Mouse (Mus musculus) heart, embryonic 10.5 days (tissue): Measurements from ENCODE around the gene Abcb4. TPM values are rescaled to one million over a fixed set of nuclear protein-coding genes. Genes with fewer than 3 reads are reported as not detected.
"Not testable (repeated sequence)": the region's sequence is repeated elsewhere in the genome, so short reads cannot be mapped to it uniquely, and the experiment has no call there.

Source experiments
- DNase-seq: peaks from one replicate; pipeline ENCODE4 v3.0.0-alpha.2; 2017; ENCODE audit warnings: low spot score
- H3K27ac ChIP-seq: fragments of 300-500 bp; sonication (generic); 2 replicates; pipeline ENCODE4 v1.5.1; 2016; ENCODE audit warnings: mild to moderate bottlenecking
- H3K27me3 ChIP-seq: fragments of 300-500 bp; sonication (generic); 2 replicates; pipeline ENCODE4 v1.6.1; 2016; ENCODE audit warnings: mild to moderate bottlenecking; ENCODE audit not compliant: poor library complexity, insufficient read depth, severe bottlenecking
- H3K36me3 ChIP-seq: fragments of 300-500 bp; sonication (generic); 2 replicates; pipeline ENCODE4 v1.6.1; 2016; ENCODE audit warnings: mild to moderate bottlenecking, moderate library complexity
- H3K4me1 ChIP-seq: fragments of 300-500 bp; sonication (generic); 2 replicates; pipeline ENCODE4 v1.6.1; 2016; ENCODE audit warnings: mild to moderate bottlenecking
- H3K4me3 ChIP-seq: fragments of 300-500 bp; sonication (generic); 2 replicates; pipeline ENCODE4 v1.5.1; 2016; ENCODE audit warnings: mild to moderate bottlenecking, moderate library complexity
- H3K9me3 ChIP-seq: fragments of 300-500 bp; sonication (generic); 2 replicates; pipeline ENCODE4 v1.6.1; 2016; ENCODE audit warnings: mild to moderate bottlenecking, moderate library complexity
- WGBS: fragments of 180-500 bp; shearing (Covaris S2); methylation state at CpG from one replicate; pipeline ENCODE4 v1.1.7; 2016; 5-methylcytosine and 5-hydroxymethylcytosine counted together
- polyA plus RNA-seq: library from polyadenylated mRNA; unstranded; fragments of >200 nt; fragmentation: Nextera tagmentation; extraction: Ambion mirVana; gene quantifications from 2 replicates; pipeline ENCODE4 v1.2.1, GENCODE M21; 2016

Abcb4 gene
- polyA plus RNA-seq, result 0.16 and 1.0 TPM in 2 replicates

GRCm38 (mm10) chr5:8893300-8894103, at the start of gene Abcb4:
Gene Abcb4, plus strand, starts transcription at chr5:8893717.
- Histone ChIP-seq H3K27ac (peak within 1 kb of the TSS; percentile 62; the same call in 1 of the 2 replicates), H3K4me3 (peak within 1 kb of the TSS; percentile 77), H3K36me3 (no peaks in the 10 kb centered on the region), H3K27me3 (peaks cover 29% of the 10 kb centered on the region), H3K9me3 (no peaks in the 10 kb centered on the region; the same call in 1 of the 2 replicates), H3K4me1 (0 out of 2 replicates have a peak, but pooled peaks cover 9% of the 10 kb centered on the region)
- under 1% methylated on average over 65 of the region's 65 CpGs for WGBS
- DNase-seq, result no peak

- WGBS, result 66% methylated on average over 8 of the region's 9 CpGs
- DNase-seq, result not testable (repeated sequence)
Observed at GRCm38 (mm10) chr5:8848607-8849575, 44.6 kb upstream of the Abcb4 start.

GRCm38 (mm10) chr5:8850851-8851250, 42.7 kb upstream of the Abcb4 start:
- 73% methylated on average over 4 of the region's 4 CpGs for WGBS
- DNase-seq, result no peak
- H3K27me3 ChIP-seq, result no peaks in the 10 kb centered on the region
- no peak overlapping the region for H3K4me3 ChIP-seq
- H3K27ac ChIP-seq, result no peak overlapping the region
- H3K36me3 ChIP-seq, result no peaks in the 10 kb centered on the region
- no peaks in the 10 kb centered on the region for H3K4me1 ChIP-seq
- no peaks in the 10 kb centered on the region for H3K9me3 ChIP-seq

More at GRCm38 (mm10) chr5:8848607-8849575, 44.6 kb upstream of the Abcb4 start:
- H3K27me3 ChIP-seq, H3K4me3 ChIP-seq, H3K27ac ChIP-seq, H3K9me3 ChIP-seq, H3K4me1 ChIP-seq, H3K36me3 ChIP-seq: not testable (repeated sequence)

GRCm38 (mm10) chr5:8857201-8857600, 36.3 kb upstream of the Abcb4 start:
- H3K36me3 ChIP-seq, result no peaks in the 10 kb centered on the region
- H3K27me3 ChIP-seq, result no peaks in the 10 kb centered on the region
- WGBS, result 76% methylated on average over 6 of the region's 6 CpGs
- no peak overlapping the region for H3K27ac ChIP-seq
- no peaks in the 10 kb centered on the region for H3K4me1 ChIP-seq
- no peak for DNase-seq
- H3K9me3 ChIP-seq, result no peaks in the 10 kb centered on the region
- no peak overlapping the region for H3K4me3 ChIP-seq

GRCm38 (mm10) chr5:8861811-8862210, 31.7 kb upstream of the Abcb4 start:
- Histone ChIP-seq H3K27ac (no peak overlapping the region), H3K4me3 (no peak overlapping the region), H3K9me3 (no peaks in the 10 kb centered on the region), H3K27me3 (no peaks in the 10 kb centered on the region), H3K36me3 (no peaks in the 10 kb centered on the region), H3K4me1 (no peaks in the 10 kb centered on the region)
- DNase-seq, result no peak
- WGBS, result 81% methylated on average over 1 of the region's 1 CpGs

GRCm38 (mm10) chr5:8863580-8864337, 29.8 kb upstream of the Abcb4 start:
- no peaks in the 10 kb centered on the region for H3K36me3 ChIP-seq
- no peak for DNase-seq
- no peak overlapping the region for H3K27ac ChIP-seq
- 68% methylated on average over 14 of the region's 14 CpGs for WGBS
- H3K4me3 ChIP-seq, result no peak overlapping the region
- H3K27me3 ChIP-seq, result no peaks in the 10 kb centered on the region
- no peaks in the 10 kb centered on the region for H3K9me3 ChIP-seq
- H3K4me1 ChIP-seq, result no peaks in the 10 kb centered on the region

- H3K27ac ChIP-seq, DNase-seq, H3K4me3 ChIP-seq, H3K36me3 ChIP-seq, H3K4me1 ChIP-seq, H3K9me3 ChIP-seq, H3K27me3 ChIP-seq: not testable (repeated sequence)
- 91% methylated on average over 11 of the region's 11 CpGs for WGBS
Observed at GRCm38 (mm10) chr5:8865630-8866029, 27.9 kb upstream of the Abcb4 start.

GRCm38 (mm10) chr5:8866366-8866765, 27.2 kb upstream of the Abcb4 start:
- no peak for DNase-seq
- Histone ChIP-seq H3K9me3 (no peaks in the 10 kb centered on the region), H3K4me1 (no peaks in the 10 kb centered on the region), H3K27me3 (no peaks in the 10 kb centered on the region), H3K4me3 (no peak overlapping the region), H3K36me3 (no peaks in the 10 kb centered on the region), H3K27ac (no peak overlapping the region)
- WGBS, result 81% methylated on average over 5 of the region's 5 CpGs

- H3K4me3 ChIP-seq, result no peak overlapping the region
- no peak for DNase-seq
- H3K27me3 ChIP-seq, result no peaks in the 10 kb centered on the region
- 13% methylated on average over 1 of the region's 1 CpGs for WGBS
- H3K27ac ChIP-seq, result no peak overlapping the region
- no peaks in the 10 kb centered on the region for H3K9me3 ChIP-seq
- H3K4me1 ChIP-seq, result no peaks in the 10 kb centered on the region
- no peaks in the 10 kb centered on the region for H3K36me3 ChIP-seq
Observed at GRCm38 (mm10) chr5:8868019-8868418, 25.5 kb upstream of the Abcb4 start.

- H3K36me3 ChIP-seq, result no peaks in the 10 kb centered on the region
- H3K4me1 ChIP-seq, result no peaks in the 10 kb centered on the region
- H3K4me3 ChIP-seq, result no peak overlapping the region
- no peaks in the 10 kb centered on the region for H3K9me3 ChIP-seq
- WGBS, result 83% methylated on average over 6 of the region's 6 CpGs
- no peak overlapping the region for H3K27ac ChIP-seq
- DNase-seq, result no peak
- H3K27me3 ChIP-seq, result no peaks in the 10 kb centered on the region
Observed at GRCm38 (mm10) chr5:8872979-8873915, 20.3 kb upstream of the Abcb4 start.

GRCm38 (mm10) chr5:8877086-8877485, 16.4 kb upstream of the Abcb4 start:
- no peaks in the 10 kb centered on the region for H3K36me3 ChIP-seq
- H3K4me3 ChIP-seq, result no peak overlapping the region
- WGBS, result 79% methylated on average over 2 of the region's 2 CpGs

GRCm38 (mm10) chr5:8877800-8878199, 15.7 kb upstream of the Abcb4 start:
- no peaks in the 10 kb centered on the region for H3K36me3 ChIP-seq
- H3K4me3 ChIP-seq, result no peak overlapping the region
- no peak overlapping the region for H3K27ac ChIP-seq
- no peak for DNase-seq
- no peaks in the 10 kb centered on the region for H3K27me3 ChIP-seq
- 69% methylated on average over 5 of the region's 5 CpGs for WGBS
- no peaks in the 10 kb centered on the region for H3K9me3 ChIP-seq
- no peaks in the 10 kb centered on the region for H3K4me1 ChIP-seq

More at GRCm38 (mm10) chr5:8877086-8877485, 16.4 kb upstream of the Abcb4 start:
- no peak for DNase-seq
- Histone ChIP-seq H3K9me3 (no peaks in the 10 kb centered on the region), H3K27ac (no peak overlapping the region), H3K27me3 (no peaks in the 10 kb centered on the region), H3K4me1 (no peaks in the 10 kb centered on the region)
